Mouse (Mus musculus) kidney, adult 11 months (tissue): Measurements from ENCODE around the gene Epp13.
"Not testable (repeated sequence)": the region's sequence is repeated elsewhere in the genome, so short reads cannot be mapped to it uniquely, and the experiment has no call there.

Source experiments
- DNase-seq: peaks from one replicate; pipeline ENCODE4 v3.0.0; 2022

Gene Epp13

DNA sequence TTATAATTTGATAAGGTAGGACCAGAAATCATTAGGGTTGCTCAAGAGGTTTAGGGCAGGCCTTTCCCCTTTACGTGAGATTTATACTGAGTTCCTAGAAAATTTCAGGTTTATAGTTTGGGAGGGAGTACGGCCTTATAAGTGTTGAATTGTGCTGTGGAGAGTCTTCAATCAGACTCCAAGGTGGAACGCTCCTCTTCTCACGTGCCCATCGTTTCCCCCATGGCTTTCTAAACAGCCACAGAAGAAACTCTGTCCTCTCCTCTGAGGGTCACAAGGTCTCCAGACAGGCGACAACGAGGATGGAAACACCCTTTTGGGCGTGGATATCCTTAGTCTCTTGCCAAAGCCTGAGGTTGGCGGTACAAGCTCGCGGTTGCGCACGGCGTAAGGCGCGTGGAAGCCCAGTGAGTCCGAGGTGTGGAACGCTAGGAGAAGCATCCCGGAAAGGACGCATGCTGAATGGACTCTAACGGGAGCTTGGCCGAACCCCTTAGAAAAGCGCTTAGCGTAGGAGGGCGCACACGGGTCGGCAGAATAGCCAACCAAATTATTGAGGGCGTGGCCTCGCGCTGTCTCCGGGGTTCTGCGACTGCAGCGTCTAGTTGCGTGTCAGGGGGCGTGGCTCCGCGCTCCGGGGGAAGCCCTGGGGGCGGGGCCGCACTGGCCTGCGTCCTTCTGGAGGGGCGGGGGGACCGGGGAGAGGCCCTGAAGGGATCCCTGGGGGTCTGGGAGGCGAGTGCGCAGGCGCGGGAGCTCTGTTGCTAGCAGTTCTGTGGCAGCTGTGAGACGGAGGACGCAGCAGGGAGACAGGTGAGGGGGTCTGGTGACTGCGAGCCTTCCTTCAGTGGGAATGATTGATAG, 33.6 kb downstream of the Epp13 start, which contains the start of gene Zfp667:
Gene Zfp667, plus strand, starts transcription at position 738 of the 864 bp plus-strand sequence.
- DNase-seq, result peak; percentile 93

DNA sequence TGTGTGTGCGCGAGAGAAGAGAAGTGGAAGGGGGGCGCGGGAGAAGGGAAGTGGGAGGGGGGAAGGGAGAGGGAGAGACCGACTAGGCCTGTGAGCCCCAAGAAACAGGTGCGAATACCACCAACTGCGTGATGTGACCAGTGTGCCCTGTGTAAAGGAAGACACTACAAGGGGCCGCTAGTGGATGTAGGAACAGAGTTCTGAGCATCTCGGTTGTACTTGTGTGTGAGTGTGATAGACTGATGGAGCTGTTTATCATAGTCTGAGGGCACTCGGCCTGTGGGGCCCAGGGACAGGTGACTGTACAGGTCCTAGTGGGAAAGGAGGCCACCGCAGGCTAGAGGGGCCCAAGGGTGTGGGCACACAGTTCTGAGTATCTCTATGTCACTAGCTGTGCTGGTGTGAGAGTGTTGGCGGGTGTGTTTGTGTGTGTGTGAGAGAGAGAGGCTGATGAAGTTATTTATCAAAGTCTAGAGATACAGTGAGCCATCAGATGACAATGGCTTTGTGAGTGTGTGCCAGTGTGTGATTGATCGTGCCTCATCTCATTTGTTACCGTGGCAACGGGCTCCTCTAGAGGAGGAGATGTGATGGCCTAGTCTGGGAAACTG, 34.5 kb downstream of the Epp13 start:
- peak; percentile 8 for DNase-seq

GRCm38 (mm10) chr7:6291121-6291520, 38.6 kb downstream of the Epp13 start:
- not testable (repeated sequence) for DNase-seq

DNA sequence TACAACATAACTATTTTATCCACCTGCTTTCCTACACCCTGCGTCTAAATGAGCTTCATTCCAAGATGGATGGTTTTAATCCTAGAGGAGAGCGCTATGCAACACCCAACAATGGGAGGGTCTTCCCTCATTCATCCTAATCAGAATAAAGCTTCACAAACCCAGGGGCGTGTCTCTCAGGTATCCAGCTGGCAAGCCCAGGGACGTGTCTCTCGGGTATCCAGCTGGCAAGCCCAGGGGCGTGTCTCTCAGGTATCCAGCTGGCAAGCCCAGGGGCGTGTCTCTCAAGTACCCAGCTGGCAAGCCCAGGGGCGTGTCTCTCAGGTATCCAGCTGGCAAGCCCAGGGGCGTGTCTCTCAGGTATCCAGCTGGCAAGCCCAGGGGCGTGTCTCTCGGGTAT, 48.3 kb downstream of the Epp13 start:
- DNase-seq, result not testable (repeated sequence)

DNA sequence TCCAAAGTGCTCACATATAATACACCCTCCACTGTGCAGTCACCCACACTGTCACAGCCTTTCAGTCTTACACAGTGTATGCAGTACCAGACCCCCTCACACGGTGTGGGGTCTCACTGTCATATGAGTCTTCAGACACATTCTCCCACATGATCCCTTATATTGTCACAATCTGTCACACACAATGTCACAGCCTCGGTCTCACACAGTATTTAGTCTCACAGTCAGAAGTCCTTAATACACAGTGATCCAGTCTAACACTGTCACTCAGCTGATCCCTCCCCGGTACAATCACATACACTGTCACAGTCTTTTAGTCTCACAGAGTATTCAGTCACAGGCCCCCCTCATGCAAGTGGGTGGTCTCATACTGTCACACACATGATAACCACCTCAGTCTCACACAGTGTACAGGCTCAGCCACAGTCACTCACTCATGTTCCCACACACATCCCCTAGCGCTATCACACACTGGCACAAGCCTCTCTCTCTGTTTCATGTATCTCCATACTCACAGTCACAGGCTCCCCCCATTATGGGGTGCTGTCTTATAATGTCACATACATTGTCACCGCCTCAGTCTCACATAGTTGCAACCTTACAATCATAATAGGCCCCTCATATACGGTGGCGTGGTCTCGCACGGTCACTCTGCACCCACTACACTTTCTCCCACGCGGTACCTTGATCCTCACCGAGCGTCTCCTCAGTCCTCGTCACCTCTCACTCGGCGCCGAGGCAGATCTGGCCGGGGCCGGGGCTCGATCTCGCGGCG, 78.1 kb downstream of the Epp13 start:
- no peak for DNase-seq

DNA sequence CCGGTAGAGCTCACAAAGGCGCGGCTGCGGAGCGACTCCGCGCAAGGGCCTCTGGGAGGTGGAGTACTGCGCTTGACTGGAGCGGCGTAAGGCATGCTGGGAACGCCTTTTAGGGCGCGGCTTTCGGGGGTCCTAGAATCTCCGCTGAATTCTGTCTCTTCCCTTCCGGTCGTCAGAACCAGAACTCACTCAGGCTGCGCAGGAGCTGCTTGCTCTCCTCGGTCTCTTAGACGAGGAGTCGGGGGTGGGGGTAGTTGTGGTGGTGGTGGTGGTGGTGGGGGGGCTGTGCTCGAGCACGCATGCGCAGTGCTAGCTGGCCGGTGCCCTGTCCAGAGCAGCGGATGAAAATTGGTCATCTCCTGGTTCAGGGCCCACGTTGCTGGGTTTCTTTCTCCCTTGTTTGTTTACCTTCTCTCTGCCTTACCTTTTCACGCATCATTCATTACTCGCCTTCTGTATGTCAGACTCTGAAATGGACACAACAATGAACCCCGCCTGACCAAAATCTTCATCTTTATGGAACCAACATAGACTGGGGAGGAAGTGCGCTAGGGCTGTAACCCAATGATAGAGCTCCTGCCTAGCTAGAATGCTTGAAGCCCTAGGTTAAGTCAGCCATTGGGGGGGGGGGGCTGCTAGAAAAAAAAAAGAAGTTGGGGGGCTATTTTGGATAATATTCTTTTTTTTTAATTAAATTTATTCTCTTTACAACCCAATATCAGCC, 78.9 kb downstream of the Epp13 start, which contains the start of gene Zfp583:
Gene Zfp583, minus strand, starts transcription at position 53 of the 724 bp plus-strand sequence.
- peak; percentile 75 for DNase-seq
